Mouse (Mus musculus) left cerebral cortex, postnatal 25 days (tissue): ENCODE results near the gene Rad51b. TPM values are rescaled to one million over a fixed set of nuclear protein-coding genes. Genes with fewer than 3 reads are reported as not detected.

Source experiments
- DNase-seq, 2 experiments: peaks; one replicate each; pipeline ENCODE4 v3.0.0; 2022; ENCODE audit warnings: low spot score in 2 of 2, mixed read lengths in 1 of 2
- intact Hi-C: fragments of 180-260 bp; cut with DNase I; formaldehyde crosslinking; loops from one replicate; pipeline ENCODE4 v1.15.1; 2025
- total RNA-seq, 2 experiments: library from RNA; stranded (reverse); gene quantifications; 2 replicates each; pipeline ENCODE4 v1.2.3; 2021

Rad51b gene
- total RNA-seq, 2 experiments from 2014 or later, result 0.32 TPM; not detected in 1

GRCm38 (mm10) chr12:79592206-79592605 is 295.1 kb downstream of the Rad51b start:
- DNase-seq, result no peak
- intact Hi-C loops, result no loop called here

GRCm38 (mm10) chr12:79596842-79597241 is 299.8 kb downstream of the Rad51b start:
- intact Hi-C loops, result no loop called here
- no peak for DNase-seq

- intact Hi-C loops, result no loop called here
- no peak for DNase-seq
These were observed 300.3 kb downstream of the Rad51b start for GRCm38 (mm10) chr12:79597351-79597750.

GRCm38 (mm10) chr12:79597786-79598185 is 300.7 kb downstream of the Rad51b start:
- DNase-seq, result no peak
- intact Hi-C loops, result no loop called here

GRCm38 (mm10) chr12:79598496-79598895 is 301.4 kb downstream of the Rad51b start:
- no peak for DNase-seq
- intact Hi-C loops, result no loop called here

GRCm38 (mm10) chr12:79598901-79599300 is 301.8 kb downstream of the Rad51b start:
- intact Hi-C loops, result no loop called here
- no peak for DNase-seq

- intact Hi-C loops, result no loop called here
- peak in 1 of 2 experiments; percentile 38 for DNase-seq
These were observed 303.2 kb downstream of the Rad51b start for GRCm38 (mm10) chr12:79600149-79600769.

GRCm38 (mm10) chr12:79602641-79603040 is 305.6 kb downstream of the Rad51b start:
- intact Hi-C loops, result no loop called here
- DNase-seq, result no peak

GRCm38 (mm10) chr12:79604850-79605249 is 307.8 kb downstream of the Rad51b start:
- DNase-seq, result no peak
- intact Hi-C loops, result no loop called here

- intact Hi-C loops, result no loop called here
- no peak for DNase-seq
These were observed 309.1 kb downstream of the Rad51b start for GRCm38 (mm10) chr12:79606197-79606631.

GRCm38 (mm10) chr12:79609399-79610010 is 312.4 kb downstream of the Rad51b start:
- no peak for DNase-seq
- intact Hi-C loops, result loop anchor here (5.0 to 10.0 kb wide), 3 partner anchors 252 to 358 kb away; no protein-coding TSS in a partner anchor

GRCm38 (mm10) chr12:79610511-79611103 is 313.5 kb downstream of the Rad51b start:
- no peak for DNase-seq
- intact Hi-C loops, result loop anchor here (5.0 to 10.0 kb wide), 3 partner anchors 253 to 357 kb away; no protein-coding TSS in a partner anchor

GRCm38 (mm10) chr12:79611665-79612064 is 314.6 kb downstream of the Rad51b start:
- intact Hi-C loops, result loop anchor here (1.0 to 10.0 kb wide), 5 partner anchors 254 to 521 kb away; no protein-coding TSS in a partner anchor
- DNase-seq, result no peak

GRCm38 (mm10) chr12:79612334-79613060 is 315.4 kb downstream of the Rad51b start:
- intact Hi-C loops, result loop anchor here (1.0 to 10.0 kb wide), 5 partner anchors 255 to 520 kb away; no protein-coding TSS in a partner anchor
- peak; percentile 81 to 87 for DNase-seq

- intact Hi-C loops, result loop anchor here (2.0 to 10.0 kb wide), 4 partner anchors 256 to 498 kb away; no protein-coding TSS in a partner anchor
- no peak for DNase-seq
These were observed 316.1 kb downstream of the Rad51b start for GRCm38 (mm10) chr12:79613061-79613788.

- intact Hi-C loops, result loop anchor here (2.0 to 10.0 kb wide), 4 partner anchors 257 to 497 kb away; no protein-coding TSS in a partner anchor
- no peak for DNase-seq
These were observed 316.9 kb downstream of the Rad51b start for GRCm38 (mm10) chr12:79613846-79614582.

GRCm38 (mm10) chr12:79614583-79614953 is 317.5 kb downstream of the Rad51b start:
- intact Hi-C loops, result loop anchor here (5.0 to 10.0 kb wide), 3 partner anchors 257 to 353 kb away; no protein-coding TSS in a partner anchor
- no peak for DNase-seq

- intact Hi-C loops, result loop anchor here (10.0 kb wide), 1 partner anchor 309 kb away; no protein-coding TSS in a partner anchor
- no peak for DNase-seq
These were observed 318.7 kb downstream of the Rad51b start for GRCm38 (mm10) chr12:79615717-79616316.
